Mouse (Mus musculus): ENCODE results near the gene Agpat2.

Gene Agpat2

DNA sequence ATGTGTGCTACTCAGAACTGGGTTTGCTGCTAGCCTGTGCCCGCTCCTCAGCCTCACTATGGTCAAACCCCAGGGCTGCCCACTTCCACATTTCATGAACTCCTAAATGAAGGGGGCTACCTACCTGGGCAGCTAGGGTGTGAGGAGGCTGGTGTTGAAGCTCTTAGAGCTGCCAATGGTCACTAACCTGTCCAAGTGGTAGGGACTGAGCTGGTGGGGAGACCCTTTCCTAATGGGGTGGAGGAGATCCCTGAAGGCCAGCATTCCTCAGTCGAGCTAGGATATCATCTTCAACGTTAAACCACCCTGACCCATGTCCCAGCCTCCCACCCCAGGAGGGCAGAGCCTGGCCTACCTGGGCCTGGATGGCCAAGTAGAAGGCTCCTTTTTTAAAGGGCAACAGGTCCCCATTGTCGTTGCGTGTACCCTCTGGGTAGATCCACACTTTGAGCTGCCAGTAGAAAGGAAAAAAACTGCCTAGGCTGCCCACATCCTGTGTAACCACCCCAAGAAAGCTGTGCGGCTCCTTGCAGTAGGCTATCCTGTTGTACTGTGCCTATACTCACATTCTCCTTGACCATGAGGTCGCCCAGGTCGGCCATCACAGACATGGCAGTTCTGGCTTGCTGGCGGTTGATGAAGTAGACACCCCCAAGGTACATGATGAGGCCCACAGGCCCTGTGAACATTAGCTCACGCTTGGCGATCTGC lies 8.3 kb downstream of the Agpat2 start:
- no peak for DNase-seq (ENCODE audit: low spot score in 2 of 2)

DNA sequence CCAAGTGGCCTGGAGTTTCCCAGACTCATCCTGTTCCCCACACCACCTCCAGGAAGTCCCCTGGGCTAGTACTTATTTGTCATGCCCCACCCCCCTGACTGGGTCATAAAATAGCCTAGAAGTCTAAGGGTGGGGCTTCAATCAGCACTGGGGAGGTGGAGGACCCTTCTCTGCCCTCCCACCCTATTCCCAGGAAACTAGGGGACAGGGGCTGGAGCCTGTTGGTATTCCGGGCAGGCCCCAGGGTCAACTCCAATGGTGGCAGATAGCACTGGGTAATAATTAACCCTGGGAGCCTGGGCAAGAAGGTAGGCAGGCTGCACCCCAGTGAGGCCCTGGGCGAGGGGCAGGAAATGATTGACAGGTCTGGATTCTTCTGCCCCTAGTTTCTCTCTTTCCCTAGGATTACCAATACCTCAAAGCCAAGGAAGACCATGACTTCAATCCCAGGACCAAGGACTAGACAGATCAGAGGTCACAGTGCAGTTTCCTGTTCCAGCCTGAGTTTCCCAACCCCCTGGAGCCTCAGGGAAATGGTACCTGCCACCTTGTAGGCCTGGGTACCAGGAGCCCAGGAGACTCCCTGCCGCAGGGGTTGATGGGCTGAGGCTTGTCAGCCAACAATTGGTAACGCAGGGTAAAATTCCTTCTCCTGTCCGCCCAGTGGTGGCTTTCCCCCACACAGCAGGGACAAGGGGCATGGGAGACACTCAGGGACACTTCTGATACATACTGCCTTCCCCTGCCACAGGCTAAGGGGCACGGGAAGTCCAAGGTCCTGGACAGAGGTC lies 9.1 kb downstream of the Agpat2 start:
- no peak for DNase-seq (ENCODE audit: low spot score in 2 of 2)

DNA sequence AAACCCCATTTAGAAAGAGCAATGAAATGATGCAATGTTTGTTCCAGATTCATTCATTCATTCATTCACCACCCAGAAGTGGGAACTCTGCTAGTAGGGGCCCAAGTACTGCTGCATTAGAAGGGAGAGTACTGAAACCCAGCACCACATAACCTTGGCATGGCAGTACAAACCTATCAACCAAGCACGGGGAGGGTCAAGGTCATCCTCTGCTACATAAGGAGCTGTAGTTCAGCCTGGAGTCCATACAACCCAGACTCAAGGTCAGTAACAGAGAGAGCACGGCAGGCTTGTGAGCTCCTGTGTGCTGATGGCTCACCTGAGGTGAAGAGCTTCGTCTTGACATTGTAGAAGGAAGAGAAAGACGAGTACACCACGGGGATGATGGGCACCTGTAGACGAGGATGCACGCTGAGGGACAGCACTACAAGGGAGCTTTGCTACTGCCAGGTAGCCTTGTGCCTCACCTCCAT lies 9.7 kb downstream of the Agpat2 start:
- no peak for DNase-seq (ENCODE audit: low spot score in 2 of 2)

DNA sequence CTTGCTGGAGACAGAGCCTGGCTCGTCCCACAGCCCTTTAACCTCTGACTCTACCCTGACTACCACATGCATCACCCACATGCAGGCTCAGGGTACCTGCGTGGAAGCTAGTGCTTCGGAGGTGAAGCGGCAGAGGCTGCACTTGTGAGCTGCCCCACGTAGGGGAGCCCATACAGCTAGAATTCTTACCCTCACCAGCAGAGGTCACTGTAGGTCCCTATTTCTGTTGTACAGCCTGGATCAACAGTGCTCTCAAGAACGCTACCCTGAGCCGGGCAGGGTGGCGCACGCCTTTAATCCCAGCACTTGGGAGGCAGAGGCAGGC lies 10.2 kb downstream of the Agpat2 start:
- DNase-seq (ENCODE audit: low spot score in 2 of 2): peak; percentile 56 to 70

DNA sequence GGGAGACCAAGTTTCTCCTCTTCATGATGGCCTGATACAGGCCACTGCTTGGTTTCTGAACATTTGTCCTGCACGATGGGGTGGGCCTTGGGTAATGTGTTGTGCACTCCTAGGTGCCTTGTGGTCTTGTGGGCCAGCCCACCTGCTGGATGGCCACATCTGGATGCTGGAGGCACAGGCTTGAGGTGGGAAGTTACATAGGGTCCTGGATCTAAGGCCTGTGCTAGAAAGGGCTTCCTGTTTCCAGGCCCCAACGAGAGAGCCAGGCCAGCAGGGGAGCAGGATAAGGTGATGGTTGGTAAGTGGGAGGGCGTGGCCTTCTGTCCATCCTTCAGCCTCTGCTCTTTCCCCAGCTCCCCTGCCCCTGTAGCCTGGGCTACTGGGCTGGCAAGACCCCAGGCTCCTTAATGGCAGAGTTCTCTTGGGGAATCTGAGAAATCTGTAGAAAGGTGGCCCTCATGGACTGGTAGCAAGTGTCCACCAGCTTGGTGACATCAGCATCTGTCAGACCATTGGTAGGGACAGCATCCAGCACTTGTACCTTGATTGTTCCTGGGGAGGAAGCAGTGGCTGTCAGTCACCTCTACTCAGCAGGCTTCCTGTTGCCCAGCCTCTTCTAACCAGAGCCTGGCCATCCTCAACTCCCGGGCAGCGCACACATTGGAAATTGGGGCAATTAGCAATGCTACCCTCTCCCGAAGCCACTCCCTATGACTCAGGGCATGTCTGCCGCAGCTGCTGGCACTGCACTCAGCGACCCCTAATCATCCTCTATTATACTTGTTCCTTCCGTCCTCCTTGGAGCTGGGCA lies 10.8 kb downstream of the Agpat2 start:
- DNase-seq (ENCODE audit: low spot score in 2 of 2): no peak

DNA sequence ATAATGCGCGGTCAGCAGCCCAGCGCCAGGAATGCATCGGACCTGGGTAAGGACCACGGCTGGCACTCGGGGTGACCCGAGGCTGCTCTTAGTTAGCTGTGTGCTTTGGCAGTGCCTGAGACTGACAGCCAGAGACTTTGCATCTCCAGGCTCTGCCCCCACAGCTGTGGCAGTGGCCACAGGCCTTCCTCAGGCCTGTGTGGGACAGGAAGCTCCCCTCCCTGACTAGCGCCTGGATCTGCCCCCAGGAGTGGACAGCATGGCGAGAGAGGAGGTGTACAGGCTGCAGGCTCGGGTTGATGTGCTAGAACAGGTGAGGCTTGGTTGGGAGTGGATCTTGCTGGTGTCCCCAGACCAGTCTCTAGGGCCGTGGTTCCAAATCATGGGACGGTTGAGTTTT lies 12.8 kb downstream of the Agpat2 start:
- DNase-seq (ENCODE audit: low spot score in 2 of 2): no peak

DNA sequence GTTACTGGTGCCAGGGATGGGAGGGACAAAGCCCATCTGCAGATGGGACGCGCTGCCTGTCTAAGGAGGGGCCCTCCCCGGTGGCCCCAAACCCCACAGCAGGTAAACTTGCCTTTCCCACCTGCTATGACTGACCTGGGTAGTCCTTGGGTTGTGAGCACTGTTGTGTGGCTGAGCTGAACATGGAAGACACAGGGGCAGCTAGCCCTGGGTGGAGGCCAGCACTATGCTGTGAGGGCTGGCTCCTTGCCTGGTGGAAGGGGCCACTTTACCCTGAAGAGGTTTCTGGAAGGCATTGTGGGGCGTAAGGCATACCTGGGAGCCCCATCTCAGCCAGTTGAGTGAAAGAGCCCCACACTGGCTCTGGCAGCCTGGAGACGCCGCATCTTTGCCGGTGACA lies 13.3 kb downstream of the Agpat2 start:
- DNase-seq (ENCODE audit: low spot score in 2 of 2): no peak

DNA sequence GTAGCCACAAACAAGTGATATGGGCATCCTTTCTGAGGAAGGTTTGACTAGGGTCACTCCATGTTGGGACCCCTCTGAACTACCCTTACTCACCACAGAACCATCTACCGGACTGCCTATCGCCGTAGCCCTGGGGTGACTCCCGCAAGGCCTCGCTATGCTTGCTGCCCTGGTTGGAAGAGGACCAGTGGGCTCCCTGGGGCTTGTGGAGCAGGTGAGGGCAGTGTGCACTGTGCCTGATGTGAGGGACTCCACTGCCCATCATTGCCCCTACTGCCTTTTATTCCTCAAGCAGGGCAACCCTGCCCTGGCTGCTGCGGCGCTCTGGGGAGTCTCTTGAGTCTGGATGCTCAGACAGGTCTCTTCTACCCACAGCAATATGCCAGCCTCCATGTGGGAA lies 13.9 kb downstream of the Agpat2 start:
- DNase-seq (ENCODE audit: low spot score in 2 of 2): no peak

DNA sequence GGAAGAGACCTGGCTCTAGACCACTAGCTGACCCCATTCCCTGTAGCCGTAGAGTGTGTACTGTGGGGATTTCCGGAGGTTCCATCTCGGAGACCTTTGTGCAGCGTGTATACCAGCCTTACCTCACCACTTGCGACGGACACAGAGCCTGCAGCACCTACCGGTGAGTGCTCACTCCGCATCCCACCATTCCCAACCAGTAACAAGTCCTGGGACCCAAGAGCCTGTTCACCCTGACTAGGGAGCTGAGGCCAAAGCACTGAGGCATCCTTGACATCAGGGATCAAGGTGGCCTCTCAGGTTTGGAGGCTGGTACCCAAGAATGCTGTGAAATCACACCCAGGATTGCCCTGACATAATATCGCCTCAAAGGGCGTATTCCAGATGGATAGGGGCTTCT lies 14.9 kb downstream of the Agpat2 start:
- DNase-seq (ENCODE audit: low spot score in 2 of 2): no peak

DNA sequence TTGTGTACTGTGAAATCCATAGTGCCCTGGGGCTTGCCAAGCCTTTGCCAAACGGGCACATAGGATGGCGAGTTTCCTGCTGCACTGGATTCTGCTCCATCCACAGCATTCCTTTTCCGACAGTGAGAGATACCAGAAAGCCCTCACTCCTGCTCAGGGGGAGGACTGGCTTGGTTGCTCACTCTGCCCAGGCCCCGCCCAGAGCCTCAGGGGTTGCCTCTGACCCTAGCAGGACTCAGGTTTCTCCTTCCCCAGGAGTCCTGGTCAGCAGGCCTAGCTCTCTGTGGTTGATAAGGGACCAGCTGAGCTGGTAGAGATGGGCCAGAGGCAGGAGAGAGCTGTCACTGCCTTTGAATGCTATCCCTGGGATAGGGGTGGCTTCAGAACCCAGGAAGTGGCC lies 15.6 kb downstream of the Agpat2 start:
- DNase-seq (ENCODE audit: low spot score in 2 of 2): no peak

DNA sequence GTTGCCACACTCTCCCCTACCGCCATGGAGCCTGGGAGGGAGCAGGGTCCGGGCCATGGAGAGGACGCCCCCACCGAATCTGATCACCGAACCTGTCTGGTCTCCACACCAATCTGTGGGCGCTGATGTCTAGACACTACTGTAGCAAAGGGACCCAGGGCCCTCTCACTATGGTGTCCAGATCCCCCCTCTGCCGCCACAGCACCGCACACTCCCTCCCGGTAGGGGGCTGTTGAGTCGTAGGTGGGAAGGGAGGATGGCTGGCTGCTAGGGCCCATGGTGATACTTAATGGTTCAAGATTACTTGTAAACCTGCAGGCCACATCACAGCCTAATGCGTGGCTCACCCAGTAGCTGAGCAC lies 17.2 kb downstream of the Agpat2 start:
- peak in 1 of 2 experiments; percentile 25 for DNase-seq (ENCODE audit: low spot score in 2 of 2)

DNA sequence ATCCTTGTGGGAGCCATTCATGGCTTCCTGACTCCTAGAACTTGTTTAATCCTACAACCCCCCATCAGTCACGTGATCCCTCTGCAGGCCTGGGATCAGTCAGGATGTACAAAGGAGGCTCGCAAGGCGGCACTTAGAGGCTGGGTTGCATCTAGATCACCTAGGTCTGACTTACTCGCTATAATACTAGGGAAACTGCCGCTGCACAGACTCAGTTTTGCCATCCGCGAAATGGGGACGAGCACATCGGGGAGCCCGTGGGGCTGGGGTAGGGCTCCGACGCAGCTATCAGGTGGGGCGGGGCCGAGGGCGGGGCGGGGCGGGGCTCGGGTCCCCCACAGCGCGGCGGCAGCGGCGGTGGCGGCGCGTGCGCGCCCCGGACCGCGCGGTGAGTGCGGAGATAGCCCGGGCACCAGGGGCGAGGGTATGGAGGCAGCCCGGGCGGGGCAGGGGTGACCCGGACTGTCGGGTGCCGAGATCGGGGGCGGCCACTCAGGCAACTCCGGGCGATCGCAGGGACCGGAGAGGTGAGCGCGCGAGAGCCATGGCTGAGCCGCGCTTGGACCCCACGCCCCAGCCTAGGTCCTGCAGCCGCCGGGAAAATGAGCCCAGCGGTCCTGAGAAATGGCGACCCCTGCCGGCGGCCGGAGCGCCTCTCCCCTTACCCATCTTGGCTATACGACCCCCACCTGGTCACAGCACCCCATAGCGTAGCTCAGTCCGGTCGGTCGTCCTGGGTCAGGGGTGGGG lies 17.7 kb downstream of the Agpat2 start, which contains the start of gene Gm20532:
TSS of gene Gm20532 (plus strand) at position 346 of the 750 bp plus-strand sequence.
- DNase-seq (ENCODE audit: low spot score in 2 of 2): peak; percentile 31 to 44

DNA sequence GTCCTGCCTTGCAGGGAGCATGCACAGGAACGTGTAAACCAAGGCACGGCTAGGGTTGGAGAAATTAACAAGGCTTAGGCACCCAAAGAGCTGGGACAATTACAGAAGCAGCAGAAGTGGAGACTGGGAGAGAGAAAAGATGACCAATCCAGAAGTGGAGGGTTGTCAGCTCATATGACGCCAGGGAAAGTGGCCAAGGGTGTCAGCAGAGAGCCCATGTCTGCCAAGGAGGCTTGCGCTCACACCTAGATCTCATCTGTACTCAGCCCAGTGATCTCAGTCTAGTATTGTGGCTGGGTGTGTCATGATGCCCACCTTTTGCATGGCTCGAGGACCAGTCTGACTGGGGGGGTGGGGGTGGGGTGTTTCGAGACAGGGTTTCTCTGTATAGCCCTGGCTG lies 18.5 kb downstream of the Agpat2 start:
- no peak for DNase-seq (ENCODE audit: low spot score in 2 of 2)

DNA sequence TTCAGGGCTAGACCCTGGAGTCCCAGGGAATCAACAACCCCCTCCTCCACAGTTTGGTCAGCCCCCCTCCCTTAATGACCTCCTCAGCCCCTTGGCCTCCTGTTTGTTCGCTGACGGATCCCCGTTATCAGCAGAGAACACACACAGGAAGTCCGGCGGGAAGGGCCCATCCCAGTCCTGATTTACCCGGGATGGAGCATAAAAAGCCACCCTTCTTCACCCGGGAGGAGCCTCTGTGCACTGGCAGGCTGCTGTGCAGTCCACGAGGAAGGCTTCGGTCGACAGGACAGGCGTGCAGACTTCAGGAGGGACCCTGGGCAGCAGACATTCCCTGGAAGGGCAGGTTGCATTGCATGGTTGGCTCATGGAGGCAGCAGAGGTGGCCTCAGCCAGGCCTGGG lies 20.6 kb downstream of the Agpat2 start:
- no peak for DNase-seq (ENCODE audit: low spot score in 2 of 2)

DNA sequence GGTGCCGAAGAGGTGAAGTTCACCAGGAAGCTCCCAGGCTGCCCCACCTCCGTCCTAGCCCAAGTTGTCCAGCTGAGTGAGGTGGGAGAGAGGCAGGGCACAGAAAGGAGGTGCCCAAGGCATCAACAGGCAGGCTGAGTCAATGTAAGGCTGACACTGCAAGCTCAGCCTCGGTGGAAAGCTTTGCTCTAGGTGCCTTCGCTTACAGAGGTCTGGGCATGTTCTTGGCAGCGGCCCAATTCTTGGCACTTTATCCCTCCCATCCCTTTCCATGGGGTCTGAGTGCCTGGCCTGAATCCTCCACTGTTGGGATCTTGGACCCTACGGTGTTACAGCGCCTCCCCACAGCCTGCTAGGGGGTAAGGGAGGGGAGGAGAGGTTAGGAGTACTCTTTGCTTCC lies 21.5 kb downstream of the Agpat2 start:
- DNase-seq (ENCODE audit: low spot score in 2 of 2): no peak

DNA sequence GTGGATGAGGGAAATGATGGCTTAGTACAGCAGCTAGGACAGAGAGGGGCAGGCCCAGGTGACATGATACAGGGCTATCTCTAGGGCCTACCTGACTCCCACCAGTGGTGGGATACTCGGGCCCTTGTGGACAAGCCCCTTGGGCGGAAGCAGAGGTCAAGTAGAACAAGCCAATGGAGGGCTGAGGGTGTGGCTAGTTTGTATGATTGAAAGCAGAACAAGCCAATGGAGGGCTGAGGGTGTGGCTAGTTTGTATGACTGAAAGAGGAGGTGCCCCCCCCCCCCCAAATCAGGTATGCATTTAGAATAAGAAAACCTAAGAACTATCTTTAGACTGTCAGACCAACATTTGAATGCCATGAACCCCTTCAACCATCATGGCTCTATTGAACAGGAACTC lies 22.0 kb downstream of the Agpat2 start:
- DNase-seq (ENCODE audit: low spot score in 2 of 2): no peak

DNA sequence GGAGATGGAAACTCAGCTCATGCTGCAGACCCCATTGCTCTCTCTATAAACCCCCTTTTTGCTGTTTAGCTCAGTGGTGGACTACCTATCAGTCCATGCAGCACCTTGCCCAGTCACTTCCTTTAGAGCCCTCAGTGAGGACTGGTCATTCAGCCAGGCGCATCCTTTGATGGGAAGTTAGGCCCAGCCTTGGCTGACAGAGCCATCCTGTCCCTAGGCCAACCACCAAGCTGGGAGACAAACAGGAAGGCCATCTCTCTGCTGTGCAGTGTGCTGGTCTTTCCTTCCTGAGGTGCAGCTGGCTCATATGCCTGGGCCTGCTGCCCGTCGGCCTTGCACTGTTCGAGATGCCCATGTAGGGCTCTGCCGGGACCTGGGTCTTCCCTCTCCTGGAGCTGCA lies 23.5 kb downstream of the Agpat2 start:
- DNase-seq (ENCODE audit: low spot score in 2 of 2): no peak

DNA sequence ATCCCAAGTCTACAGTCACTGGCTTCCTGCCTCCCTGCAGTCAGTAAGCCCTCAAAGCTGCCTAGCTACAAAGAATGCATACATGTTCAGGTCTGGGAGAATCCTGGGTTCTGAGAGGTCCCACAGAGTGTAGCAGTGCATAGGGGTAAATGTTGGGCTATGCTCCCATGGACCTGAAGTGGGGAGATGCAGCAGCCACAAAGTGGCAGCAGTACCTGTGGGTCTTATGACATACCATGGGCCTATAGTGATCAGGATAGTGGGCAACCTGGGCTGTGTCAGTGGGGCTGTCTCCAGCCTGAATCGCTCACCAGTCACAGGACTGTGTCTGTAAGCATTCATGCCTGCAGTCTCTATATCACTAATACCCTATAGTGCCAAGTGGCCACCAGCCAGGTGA lies 24.5 kb downstream of the Agpat2 start, which contains the start of gene Egfl7:
TSS of gene Egfl7 (plus strand) at position 301 of the 400 bp plus-strand sequence.
- DNase-seq (ENCODE audit: low spot score in 2 of 2): no peak

DNA sequence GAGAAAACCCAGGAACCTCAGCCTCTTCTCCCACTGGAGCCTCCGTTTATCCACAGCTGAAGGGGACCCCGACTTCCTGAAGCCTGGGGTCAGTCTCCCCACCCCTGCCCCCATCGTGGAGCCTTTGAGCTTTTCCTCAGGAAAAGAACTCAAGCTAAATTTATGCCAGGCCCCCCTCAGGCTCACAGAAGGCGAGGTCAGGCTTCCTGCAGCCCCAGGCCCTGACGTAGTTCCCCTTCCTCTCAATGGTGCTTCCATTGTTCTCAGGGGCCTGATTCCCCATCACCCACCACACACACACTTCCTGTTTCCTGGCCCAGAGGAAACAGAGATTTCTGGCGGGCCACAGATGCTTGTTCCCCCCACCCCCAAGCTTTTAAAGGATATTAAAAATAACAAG lies 25.8 kb downstream of the Agpat2 start:
- DNase-seq (ENCODE audit: low spot score in 2 of 2): no peak

DNA sequence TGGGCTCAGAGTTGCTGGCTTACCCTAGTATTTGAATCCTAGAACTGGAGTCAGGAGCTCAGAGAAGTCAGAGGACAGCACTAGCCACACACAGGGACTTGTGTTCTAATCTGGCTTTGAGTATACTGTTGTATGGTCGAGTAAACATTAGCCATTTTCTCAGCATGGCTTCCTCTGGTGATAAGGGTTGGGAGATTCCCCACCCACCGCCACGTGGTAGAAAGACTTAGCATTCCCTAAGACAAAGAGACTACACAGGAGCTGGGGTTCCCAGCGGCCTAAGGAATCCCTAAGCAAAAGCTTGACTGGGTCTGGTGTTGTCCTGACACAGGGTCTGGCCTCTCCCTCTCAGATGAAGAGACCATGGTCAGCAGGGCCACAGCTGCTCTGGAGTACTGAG lies 27.8 kb downstream of the Agpat2 start:
- no peak for DNase-seq (ENCODE audit: low spot score in 2 of 2)

DNA sequence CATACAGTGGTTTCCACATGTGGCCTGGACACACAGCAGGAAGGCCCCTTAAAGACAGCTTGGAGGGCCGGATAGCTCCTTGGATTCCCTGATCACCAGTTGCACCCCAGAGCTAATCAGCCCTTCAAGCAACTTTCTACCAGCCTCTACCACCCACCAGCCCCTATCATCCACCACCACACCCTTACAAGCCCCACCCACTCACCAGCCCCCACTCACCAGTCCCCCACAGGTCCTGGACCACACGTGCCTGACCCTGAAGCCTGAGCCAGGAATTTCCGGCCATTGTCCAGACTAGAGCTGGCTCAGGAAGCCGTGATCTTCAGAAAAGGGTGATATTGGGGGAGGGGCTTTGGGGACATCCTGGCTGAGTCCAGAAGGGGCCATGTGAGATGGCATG lies 28.4 kb downstream of the Agpat2 start:
- DNase-seq (ENCODE audit: low spot score in 2 of 2): no peak

DNA sequence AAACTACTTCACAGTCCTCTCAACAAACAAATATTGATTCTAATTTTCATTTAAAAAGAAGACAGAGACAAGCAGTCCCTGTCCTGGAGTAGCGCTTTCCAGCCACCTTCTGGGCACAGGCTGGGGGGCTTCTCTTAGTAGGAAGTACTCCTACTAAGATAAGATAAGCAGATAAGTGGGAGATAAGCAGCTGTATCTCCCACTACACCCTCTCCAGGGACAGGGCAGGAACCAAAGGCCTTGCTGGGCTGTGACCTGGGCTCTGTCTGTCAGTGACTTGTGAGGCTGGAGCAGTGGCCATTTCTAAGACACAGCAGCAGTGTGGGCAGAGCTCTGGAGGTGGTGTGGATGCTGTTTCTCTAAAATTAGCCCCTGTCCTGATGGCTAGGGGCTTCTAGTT lies 28.8 kb downstream of the Agpat2 start:
- no peak for DNase-seq (ENCODE audit: low spot score in 2 of 2)
